Mouse (Mus musculus): ENCODE data around the gene Fgf22. TPM values are rescaled to one million over a fixed set of nuclear protein-coding genes. Genes with fewer than 3 reads are reported as not detected.
"Not testable (repeated sequence)": the region's sequence is repeated elsewhere in the genome, so short reads cannot be mapped to it uniquely, and the experiment has no call there.

The Fgf22 gene
- polyA plus RNA-seq, 1 experiment from 2014 or later = 0.48 TPM

DNA sequence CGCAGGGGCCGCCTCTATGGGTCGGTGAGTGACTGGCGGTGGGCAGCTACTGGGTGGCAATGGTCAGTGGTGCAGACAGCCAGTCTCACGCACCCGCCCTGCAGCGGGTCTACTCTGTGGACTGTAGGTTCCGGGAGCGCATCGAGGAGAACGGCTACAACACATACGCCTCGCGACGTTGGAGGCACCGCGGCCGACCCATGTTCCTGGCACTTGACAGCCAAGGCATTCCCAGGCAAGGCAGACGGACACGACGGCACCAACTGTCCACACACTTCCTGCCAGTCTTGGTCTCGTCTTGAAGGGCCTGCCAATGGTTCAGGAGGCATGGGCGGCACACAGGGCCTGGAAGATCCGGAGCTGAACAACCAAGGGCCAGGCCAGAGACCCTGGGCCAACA is 1.8 kb downstream of the Fgf22 start:
- Histone ChIP-seq H3K4me2 (no peak overlapping the region), H3K9ac (no peak overlapping the region), H3K36me3 (ENCODE audit: poor library complexity, severe bottlenecking) (peaks cover 59% of the 10 kb centered on the region), H3K4me3 (no peak overlapping the region), H3K9me3 (replicated peaks) (no peaks in the 10 kb centered on the region), H3K27ac (no peak overlapping the region), H3K27me3 (no peaks in the 10 kb centered on the region), H3K4me1 (peaks cover 10% of the 10 kb centered on the region)
- 90% methylated on average over 24 of the region's 24 CpGs for WGBS
- no peak for ATAC-seq

DNA sequence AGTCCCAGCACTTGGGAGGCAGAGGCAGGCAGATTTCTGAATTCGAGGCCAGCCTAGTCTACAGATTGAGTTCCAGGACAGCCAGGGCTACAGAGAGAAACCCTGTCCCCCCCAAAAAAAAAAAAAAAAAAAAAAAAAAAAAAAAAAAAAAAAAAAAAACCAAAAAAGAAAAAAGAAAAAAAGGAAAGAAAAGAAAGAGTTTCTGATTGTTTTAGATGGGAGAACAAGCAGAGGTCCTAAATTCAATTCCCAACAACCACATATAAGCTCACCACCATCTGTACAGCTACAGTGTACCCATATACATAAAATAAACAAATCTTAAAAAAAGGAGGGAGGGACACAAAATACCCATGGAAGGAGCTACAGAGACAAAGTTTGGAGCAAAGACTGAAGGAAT is 4.8 kb downstream of the Fgf22 start:
- H3K27me3 ChIP-seq; H3K4me3 ChIP-seq; H3K27ac ChIP-seq; H3K9ac ChIP-seq; H3K9me3 ChIP-seq (replicated peaks); ATAC-seq; H3K4me2 ChIP-seq: not testable (repeated sequence)
- Histone ChIP-seq H3K4me1 (peaks cover 20% of the 10 kb centered on the region), H3K36me3 (ENCODE audit: poor library complexity, severe bottlenecking) (peaks cover 70% of the 10 kb centered on the region)
- 100% methylated on average over 1 of the region's 1 CpGs for WGBS

DNA sequence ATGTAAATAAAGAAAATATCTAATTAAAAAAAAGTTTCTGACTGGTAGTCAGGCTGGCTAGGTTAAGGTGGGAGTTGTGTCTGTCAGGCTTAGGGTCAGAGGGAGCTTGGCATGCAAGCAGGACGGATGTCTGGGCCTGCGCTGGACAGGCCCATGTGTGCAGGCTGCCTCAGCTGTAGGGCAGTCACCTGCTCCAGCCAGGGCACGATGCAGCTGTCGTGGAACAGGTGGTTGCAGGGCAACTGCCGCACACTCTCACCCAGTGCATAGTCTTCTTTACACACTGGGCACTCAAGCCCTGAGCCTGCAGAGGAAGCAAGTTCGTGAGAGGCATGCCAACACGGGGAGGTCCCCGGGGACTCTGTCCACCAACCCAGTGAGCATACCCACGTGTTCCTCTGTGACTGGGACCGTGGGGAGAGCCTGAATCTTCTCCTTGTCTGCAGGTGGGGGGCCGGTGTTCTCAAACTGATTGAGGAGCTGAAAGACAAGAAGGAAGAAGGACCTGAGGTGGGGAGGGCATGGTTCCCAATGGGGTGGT is 5.8 kb downstream of the Fgf22 start:
- H3K27me3 ChIP-seq = no peaks in the 10 kb centered on the region
- H3K4me1 ChIP-seq = peaks cover 22% of the 10 kb centered on the region
- H3K36me3 ChIP-seq (ENCODE audit: poor library complexity, severe bottlenecking) = peaks cover 69% of the 10 kb centered on the region
- H3K9ac ChIP-seq = no peak overlapping the region
- no peaks in the 10 kb centered on the region for H3K9me3 ChIP-seq (replicated peaks)
- H3K4me2 ChIP-seq = no peak overlapping the region
- ATAC-seq = no peak
- 93% methylated on average over 11 of the region's 11 CpGs for WGBS
- no peak overlapping the region for H3K27ac ChIP-seq
- no peak overlapping the region for H3K4me3 ChIP-seq

DNA sequence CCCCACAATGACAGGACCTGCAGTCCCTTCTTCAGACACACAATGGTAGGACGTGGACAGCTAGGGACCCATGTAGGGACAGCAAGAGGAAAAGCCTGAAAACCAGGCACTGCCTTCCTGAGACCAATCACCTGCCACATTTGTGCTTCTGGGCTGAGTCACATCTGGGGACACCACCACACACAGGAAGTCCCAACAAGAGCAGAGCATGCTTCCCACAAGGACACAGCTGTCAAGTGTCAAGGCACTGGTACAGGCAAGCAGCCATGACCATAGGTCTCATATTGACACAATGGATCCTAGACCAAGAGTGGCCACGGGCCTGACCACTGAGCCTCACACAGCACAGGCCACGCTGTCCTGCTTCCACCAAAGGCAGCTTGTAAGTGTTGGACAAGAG is 8.0 kb downstream of the Fgf22 start:
- no peak for ATAC-seq
- 81% methylated on average over 3 of the region's 3 CpGs for WGBS
- H3K4me2 ChIP-seq = no peak overlapping the region
- no peak overlapping the region for H3K4me3 ChIP-seq
- H3K27ac ChIP-seq = no peak overlapping the region
- H3K9ac ChIP-seq = no peak overlapping the region
- H3K27me3 ChIP-seq = no peaks in the 10 kb centered on the region
- H3K9me3 ChIP-seq (replicated peaks) = no peaks in the 10 kb centered on the region
- H3K4me1 ChIP-seq = peaks cover 31% of the 10 kb centered on the region
- H3K36me3 ChIP-seq (ENCODE audit: poor library complexity, severe bottlenecking) = peaks cover 47% of the 10 kb centered on the region

DNA sequence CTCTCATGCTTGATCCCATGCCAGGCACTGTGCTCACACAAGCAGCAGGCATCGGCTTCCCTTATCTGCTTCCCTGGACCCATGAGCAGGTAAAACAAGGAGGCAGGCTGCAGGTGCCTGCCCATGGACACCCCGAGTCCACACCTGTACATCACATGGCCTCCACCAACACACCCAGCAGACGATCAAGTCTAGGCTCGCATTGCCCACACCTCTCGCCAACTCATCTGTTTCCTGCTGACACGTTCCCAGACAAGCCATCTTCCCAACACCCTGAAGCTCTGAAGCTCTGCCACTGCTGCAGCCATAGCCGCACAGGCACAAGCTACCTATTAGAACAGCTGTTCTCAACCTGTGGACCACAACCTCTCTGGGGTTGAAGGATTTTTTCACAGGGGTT is 9.4 kb downstream of the Fgf22 start:
- H3K4me1 ChIP-seq = peaks cover 40% of the 10 kb centered on the region
- ATAC-seq = no peak
- peak overlapping the region; percentile 41 for H3K9ac ChIP-seq
- H3K27me3 ChIP-seq = no peaks in the 10 kb centered on the region
- H3K27ac ChIP-seq = no peak overlapping the region
- 88% methylated on average over 7 of the region's 7 CpGs for WGBS
- H3K4me2 ChIP-seq = no peak overlapping the region
- H3K36me3 ChIP-seq (ENCODE audit: poor library complexity, severe bottlenecking) = peaks cover 33% of the 10 kb centered on the region
- no peak overlapping the region for H3K4me3 ChIP-seq
- H3K9me3 ChIP-seq (replicated peaks) = no peaks in the 10 kb centered on the region

DNA sequence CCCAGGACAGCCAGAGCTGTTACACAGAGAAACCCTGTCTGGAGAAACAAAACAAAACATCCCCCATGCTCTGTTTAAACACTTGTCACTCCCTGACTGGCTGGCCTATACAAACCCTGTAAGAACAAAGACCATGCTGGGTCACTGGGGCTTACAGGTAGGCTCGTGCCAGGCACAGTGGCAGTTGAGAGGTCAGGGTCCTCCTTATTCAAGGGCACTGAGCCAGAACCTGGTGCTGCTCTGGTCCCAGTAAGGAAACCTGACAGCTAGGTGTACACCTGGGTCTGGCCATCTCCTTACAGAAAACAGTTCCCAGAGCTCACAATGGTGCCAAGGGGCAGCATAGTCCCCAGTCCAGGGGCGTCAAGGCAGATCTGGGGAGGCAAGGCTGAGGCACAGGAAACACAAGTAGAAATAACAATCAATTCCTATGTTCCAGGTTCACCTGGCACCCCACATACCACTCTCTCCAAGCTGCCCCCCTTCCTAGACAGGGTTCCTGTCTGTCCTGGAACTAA is 10.4 kb downstream of the Fgf22 start:
- peak overlapping the region; percentile 76 for H3K4me3 ChIP-seq
- peak overlapping the region; percentile 94 for H3K9ac ChIP-seq
- peaks cover 25% of the 10 kb centered on the region for H3K36me3 ChIP-seq (ENCODE audit: poor library complexity, severe bottlenecking)
- H3K9me3 ChIP-seq (replicated peaks) = no peaks in the 10 kb centered on the region
- no peak overlapping the region for H3K27ac ChIP-seq
- H3K27me3 ChIP-seq = no peaks in the 10 kb centered on the region
- peaks cover 40% of the 10 kb centered on the region for H3K4me1 ChIP-seq
- ATAC-seq = no peak
- 79% methylated on average over 2 of the region's 2 CpGs for WGBS
- peak overlapping the region; percentile 94 for H3K4me2 ChIP-seq

DNA sequence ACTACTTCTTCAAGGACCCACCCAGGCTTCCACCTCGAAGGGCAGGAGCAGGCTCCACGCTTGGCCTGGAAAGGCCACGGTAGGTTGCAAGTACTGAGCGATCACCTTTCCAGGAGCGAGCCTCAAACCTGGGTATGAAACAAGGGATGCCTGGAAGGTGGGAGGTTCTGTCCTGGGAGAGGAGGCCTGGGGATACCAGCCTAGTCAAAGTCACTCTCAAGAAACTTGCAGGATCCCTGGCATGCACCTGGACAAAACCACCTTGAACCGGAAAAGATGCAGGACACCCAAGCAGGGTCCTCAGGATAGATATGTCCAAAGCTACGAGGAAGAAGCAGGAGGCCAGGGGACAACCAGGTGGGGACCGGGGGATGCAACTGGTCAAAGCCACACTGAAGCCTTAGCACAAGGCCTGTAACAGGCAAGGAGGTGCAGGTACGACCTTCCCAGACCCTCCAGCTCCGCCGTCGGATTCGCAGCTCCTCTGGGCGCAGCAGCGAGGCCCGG is 11.2 kb downstream of the Fgf22 start:
- peaks cover 3% of the 10 kb centered on the region; the same call in 1 of the 2 replicates for H3K27me3 ChIP-seq
- peak overlapping the region; percentile 94 for H3K9ac ChIP-seq
- H3K4me1 ChIP-seq = peaks cover 40% of the 10 kb centered on the region
- peaks cover 18% of the 10 kb centered on the region for H3K36me3 ChIP-seq (ENCODE audit: poor library complexity, severe bottlenecking)
- peak overlapping the region; percentile 94 for H3K4me2 ChIP-seq
- H3K27ac ChIP-seq = peak overlapping the region; percentile 86
- ATAC-seq = no peak
- WGBS = 7% methylated on average over 16 of the region's 16 CpGs
- no peaks in the 10 kb centered on the region for H3K9me3 ChIP-seq (replicated peaks)
- peak overlapping the region; percentile 76 for H3K4me3 ChIP-seq

DNA sequence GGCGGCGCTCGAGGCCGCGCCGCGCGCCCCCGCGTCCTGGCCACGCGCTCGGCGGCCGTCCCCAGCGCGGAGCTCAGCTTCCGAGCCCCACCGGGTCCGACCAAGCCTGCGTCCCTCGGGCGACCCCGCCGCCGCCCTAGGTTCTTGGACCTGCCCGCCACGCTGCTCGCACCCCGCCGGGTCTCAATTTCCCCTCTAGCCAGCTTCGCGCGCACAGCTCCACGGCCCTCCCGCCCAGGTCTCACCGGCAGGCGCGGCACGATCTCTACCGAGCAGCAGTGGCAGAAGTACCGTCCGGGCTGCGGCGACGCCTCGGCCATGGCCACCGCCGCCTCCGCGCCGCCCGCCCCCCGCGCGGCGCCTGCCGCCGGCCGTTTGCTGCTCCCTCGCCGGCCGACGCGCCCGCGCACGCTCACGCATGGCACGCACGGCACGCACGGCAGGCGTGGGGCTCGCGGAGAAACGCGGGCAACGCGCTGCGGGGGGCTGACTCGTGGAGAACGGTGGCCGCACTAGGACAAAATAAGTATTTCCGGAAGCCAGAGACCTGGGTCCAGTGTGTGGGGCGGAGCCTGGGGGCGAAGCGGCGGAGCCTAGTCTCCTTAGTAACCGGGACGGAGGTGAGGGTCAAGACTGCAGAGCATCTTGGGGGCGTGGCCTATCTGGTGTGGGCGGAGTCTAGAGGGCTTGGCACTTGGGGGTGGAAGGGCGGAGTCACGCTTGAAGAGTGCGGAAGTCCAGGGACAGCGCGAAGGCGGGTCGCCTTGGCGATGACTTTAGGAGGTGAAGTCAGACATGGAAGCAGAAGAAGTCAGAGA is 11.8 kb downstream of the Fgf22 start, which contains the start of gene Rnf126:
Rnf126 (minus strand) TSS at position 445 of the 818 bp plus-strand sequence.
- Histone ChIP-seq H3K4me2 (peak within 1 kb of the TSS; percentile 94), H3K9ac (peak within 1 kb of the TSS; percentile 94), H3K27me3 (peaks cover 4% of the 10 kb centered on the region; the same call in 1 of the 2 replicates), H3K9me3 (replicated peaks) (no peaks in the 10 kb centered on the region), H3K27ac (peak within 1 kb of the TSS; percentile 86), H3K4me3 (peak within 1 kb of the TSS; percentile 76), H3K36me3 (ENCODE audit: poor library complexity, severe bottlenecking) (peaks cover 11% of the 10 kb centered on the region), H3K4me1 (peaks cover 40% of the 10 kb centered on the region)
- peak; percentile 89 for ATAC-seq
- under 1% methylated on average over 94 of the region's 101 CpGs for WGBS

DNA sequence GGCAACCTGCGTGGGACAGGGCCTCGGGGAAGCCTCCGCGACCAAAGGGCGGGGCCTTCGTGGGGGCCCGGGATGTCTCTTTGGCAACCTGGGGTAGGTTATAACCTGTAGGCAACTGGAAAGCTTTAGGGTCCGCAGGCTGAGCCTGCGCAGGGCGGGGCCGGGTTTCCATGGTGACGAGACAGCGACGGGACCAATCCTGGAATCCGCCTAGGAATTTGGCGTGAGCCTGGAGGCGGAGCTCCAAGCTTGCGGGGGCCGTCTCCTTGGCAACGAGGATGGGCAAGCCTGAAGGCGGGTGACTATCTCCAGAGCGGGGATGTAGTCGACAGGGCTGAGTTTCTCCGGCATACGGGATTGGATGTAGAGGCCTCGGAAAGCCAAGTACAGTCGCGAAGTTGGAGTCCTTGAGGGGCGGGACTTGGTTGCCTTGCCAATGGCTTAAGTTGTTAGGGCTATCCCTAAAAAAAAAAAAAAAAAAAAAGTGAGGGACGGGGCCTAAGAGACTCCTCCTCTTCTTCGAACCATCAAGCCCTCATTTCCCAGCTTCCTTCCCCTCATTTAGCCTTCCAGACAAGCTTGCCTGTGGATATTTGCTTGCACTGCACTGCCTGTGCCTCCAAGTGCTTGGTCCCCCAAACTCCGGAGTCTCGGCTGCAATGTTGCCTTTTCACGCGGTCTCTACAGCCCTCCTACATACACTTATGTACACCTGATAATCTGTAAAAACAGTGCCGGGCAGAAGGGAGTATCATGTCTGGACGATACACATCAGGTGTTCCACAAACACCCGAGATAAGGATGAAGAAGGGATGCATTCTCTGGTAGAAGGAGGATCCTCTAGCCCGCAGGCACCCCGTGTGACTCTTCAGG is 12.7 kb downstream of the Fgf22 start:
- Histone ChIP-seq H3K4me1 (peaks cover 40% of the 10 kb centered on the region), H3K4me2 (peak overlapping the region; percentile 94), H3K27ac (peak overlapping the region; percentile 86), H3K9me3 (replicated peaks) (no peaks in the 10 kb centered on the region), H3K27me3 (peaks cover 6% of the 10 kb centered on the region; the same call in 1 of the 2 replicates), H3K9ac (peak overlapping the region; percentile 94), H3K4me3 (peak overlapping the region; percentile 76), H3K36me3 (ENCODE audit: poor library complexity, severe bottlenecking) (peaks cover 2% of the 10 kb centered on the region; the same call in 1 of the 2 replicates)
- peak; percentile 83 for ATAC-seq
- WGBS = 12% methylated on average over 40 of the region's 40 CpGs

DNA sequence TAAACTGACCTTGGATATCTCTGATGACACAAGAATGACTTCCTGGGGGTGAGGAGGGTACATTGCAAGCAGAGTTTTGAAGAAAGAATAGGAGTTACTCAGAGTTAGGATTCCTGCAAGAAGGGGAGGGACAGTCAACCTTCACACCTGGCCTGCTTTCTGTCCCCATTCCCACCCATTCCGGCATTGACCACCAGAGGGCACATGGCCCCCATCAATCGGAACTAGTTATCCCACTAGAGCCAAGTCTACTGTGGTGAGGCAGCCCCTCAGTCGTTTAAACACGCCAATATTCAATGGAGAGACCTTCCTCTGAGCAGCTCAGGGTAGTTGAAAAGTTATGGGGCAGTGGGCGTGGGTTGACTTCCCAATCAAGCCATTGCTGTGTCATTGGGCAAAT is 13.5 kb downstream of the Fgf22 start:
- H3K4me3 ChIP-seq = no peak overlapping the region
- H3K9me3 ChIP-seq (replicated peaks) = no peaks in the 10 kb centered on the region
- 0% methylated on average over 5 of the region's 5 CpGs for WGBS
- H3K36me3 ChIP-seq (ENCODE audit: poor library complexity, severe bottlenecking) = no peaks in the 10 kb centered on the region
- ATAC-seq = no peak
- no peak overlapping the region for H3K4me2 ChIP-seq
- no peak overlapping the region for H3K9ac ChIP-seq
- peaks cover 40% of the 10 kb centered on the region for H3K4me1 ChIP-seq
- H3K27ac ChIP-seq = no peak overlapping the region
- H3K27me3 ChIP-seq = peaks cover 6% of the 10 kb centered on the region; the same call in 1 of the 2 replicates

DNA sequence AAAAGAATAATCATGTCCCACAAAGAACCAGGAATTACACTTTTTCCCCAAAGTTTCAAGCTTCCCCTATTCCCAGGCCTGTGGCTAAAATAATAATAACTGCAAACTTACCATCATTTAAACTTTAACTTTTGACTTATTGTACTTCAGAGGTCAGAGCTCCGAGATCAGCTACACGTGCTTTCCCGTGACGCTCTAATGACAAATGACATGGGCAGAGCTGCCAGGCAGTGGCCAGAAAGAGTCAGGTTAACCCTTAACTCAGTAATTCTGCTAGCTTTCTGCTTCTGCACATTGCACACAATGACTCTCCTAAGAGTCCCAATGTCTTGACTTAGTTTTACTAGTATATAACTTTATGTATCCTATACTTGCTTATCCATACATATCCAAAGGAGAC is 14.5 kb downstream of the Fgf22 start:
- Histone ChIP-seq H3K27me3 (peaks cover 6% of the 10 kb centered on the region; the same call in 1 of the 2 replicates), H3K4me3 (no peak overlapping the region), H3K4me2 (no peak overlapping the region), H3K9ac (no peak overlapping the region), H3K4me1 (peaks cover 31% of the 10 kb centered on the region), H3K9me3 (replicated peaks) (no peaks in the 10 kb centered on the region), H3K36me3 (ENCODE audit: poor library complexity, severe bottlenecking) (no peaks in the 10 kb centered on the region), H3K27ac (no peak overlapping the region)
- 75% methylated on average over 4 of the region's 4 CpGs for WGBS
- no peak for ATAC-seq

Measured in forebrain, embryonic 13.5 days (tissue).